Mouse (Mus musculus) MEL-GATA-1-ER (cell line): ENCODE measurements around the gene Prr22.

ENCODE experiments used
- DNase-seq: peaks from one replicate; pipeline ENCODE4 v3.0.0-alpha.2; 2012; ENCODE audit warnings: low read depth; ENCODE audit errors: extremely low read depth

The Prr22 gene

GRCm38 (mm10) chr17:56761077-56761476 lies 9.0 kb upstream of the Prr22 start:
- DNase-seq = no peak

DNA sequence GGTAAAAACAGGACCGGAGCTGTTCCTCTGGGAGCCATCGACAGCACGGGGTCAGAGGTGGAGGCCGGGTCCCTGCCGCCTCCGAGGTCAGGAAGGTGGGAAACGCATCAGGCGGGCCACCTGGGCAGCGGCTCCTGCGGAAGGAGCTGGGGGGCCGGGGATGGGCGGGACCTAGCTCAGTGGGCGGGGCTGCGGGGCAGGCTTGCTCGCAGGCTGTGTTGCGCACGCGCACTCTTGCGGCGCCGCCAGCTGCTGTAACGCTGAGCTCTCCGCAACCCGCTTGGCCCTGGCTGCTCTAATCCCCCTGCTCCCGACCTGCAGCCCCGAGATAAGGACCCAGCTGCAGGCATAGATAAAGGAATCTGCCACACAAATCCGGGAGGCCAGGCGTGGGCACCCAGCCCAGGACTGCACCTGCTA lies 8.0 kb upstream of the Prr22 start:
- peak; percentile 85 for DNase-seq

- DNase-seq = peak; percentile 95
These were observed 7.0 kb upstream of the Prr22 start for GRCm38 (mm10) chr17:56762769-56763731.

- no peak for DNase-seq
These were observed 6.3 kb upstream of the Prr22 start for GRCm38 (mm10) chr17:56763741-56764250.

GRCm38 (mm10) chr17:56764474-56765354 lies 5.3 kb upstream of the Prr22 start, which contains the start of gene Dus3l:
Gene Dus3l, plus strand, starts transcription at chr17:56764757.
- DNase-seq = peak; percentile 85

DNA sequence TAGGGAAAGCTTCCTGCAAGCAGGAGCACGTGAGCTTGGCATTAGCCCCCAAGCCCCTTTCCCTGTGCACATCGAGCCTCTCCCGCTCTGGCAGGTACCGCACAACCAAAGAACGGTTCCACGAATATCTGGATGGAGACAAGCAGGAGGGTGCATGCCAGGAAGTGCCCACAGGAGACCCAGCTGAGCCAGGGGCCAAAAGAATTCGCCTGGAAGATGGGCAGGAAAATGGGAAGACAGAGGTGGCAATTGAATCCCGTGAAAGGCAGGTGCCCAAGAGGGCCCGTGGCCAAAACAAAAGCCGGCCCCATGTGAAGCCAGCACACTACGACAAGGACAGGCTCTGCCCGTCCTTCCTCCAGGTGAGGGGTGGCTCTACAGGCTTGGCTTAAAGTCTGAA lies 4.6 kb upstream of the Prr22 start:
- DNase-seq = no peak

- no peak for DNase-seq
These were observed 3.2 kb upstream of the Prr22 start for GRCm38 (mm10) chr17:56766631-56767405.

GRCm38 (mm10) chr17:56767531-56768135 lies 2.4 kb upstream of the Prr22 start:
- no peak for DNase-seq

- DNase-seq = no peak
These were observed 1.1 kb upstream of the Prr22 start for GRCm38 (mm10) chr17:56768941-56769340.

DNA sequence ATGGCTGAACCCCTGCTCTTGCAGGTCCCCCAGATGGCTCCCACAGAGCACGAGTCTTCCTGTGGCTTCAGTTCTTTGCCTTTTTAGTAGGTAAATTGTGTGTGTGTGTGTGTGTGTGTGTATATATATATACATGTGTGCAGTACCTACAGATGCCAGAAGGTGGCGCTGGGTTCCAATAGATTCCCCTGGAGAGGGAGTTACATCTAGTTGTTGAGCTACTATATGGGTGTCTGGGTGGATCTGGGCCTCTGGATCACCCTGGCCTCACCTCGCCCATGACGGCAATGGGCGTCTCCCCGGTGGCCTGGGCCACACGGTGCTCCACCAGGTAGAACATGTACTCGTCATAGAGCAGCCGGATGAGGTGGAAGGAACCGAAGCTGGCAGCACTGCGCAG lies 7.5 kb downstream of the Prr22 start:
- DNase-seq = no peak

- DNase-seq = no peak
These were observed 8.8 kb downstream of the Prr22 start for GRCm38 (mm10) chr17:56778779-56779362.

GRCm38 (mm10) chr17:56780291-56780978 lies 10.4 kb downstream of the Prr22 start:
- no peak for DNase-seq

DNA sequence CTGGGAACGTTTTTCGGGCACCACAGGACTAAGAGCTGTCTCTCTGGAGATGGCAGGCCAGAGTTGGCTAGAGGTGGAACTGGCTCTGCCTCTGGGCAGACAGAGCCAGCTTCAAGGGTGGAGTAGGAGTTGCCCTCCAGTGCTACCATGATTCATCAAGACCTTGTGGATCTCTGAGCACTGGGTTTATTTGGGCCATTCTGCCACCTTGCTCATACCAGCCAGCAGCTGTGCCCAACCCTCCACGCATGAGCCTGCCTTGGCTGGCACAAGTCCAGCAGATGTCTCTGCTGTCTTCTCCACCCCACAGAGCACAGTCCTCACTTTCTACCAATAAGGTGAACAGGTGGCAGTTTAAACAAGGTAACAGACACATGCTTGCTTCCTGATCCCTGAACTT lies 18.8 kb downstream of the Prr22 start:
- no peak for DNase-seq

GRCm38 (mm10) chr17:56789286-56789685 lies 19.2 kb downstream of the Prr22 start:
- no peak for DNase-seq

DNA sequence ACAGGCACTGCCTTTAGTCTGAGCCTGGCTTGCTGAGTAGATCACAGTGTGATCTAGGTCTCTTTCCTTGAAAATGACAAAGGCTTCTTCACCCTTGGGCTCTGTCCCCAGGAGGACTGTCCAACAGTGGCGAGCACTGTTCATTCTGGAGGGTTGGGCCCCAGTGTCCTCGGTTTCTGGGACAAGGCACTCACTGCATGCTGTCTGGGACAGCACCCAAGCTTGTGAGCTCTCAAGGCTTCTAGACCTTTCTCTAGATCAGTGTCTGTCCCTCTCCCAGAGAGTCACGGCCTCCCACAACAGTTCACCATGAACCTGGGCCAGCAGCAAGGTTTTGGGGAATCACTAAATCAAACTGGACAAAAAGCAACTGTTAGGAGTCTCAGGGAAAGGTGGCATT lies 22.5 kb downstream of the Prr22 start:
- DNase-seq = no peak

DNA sequence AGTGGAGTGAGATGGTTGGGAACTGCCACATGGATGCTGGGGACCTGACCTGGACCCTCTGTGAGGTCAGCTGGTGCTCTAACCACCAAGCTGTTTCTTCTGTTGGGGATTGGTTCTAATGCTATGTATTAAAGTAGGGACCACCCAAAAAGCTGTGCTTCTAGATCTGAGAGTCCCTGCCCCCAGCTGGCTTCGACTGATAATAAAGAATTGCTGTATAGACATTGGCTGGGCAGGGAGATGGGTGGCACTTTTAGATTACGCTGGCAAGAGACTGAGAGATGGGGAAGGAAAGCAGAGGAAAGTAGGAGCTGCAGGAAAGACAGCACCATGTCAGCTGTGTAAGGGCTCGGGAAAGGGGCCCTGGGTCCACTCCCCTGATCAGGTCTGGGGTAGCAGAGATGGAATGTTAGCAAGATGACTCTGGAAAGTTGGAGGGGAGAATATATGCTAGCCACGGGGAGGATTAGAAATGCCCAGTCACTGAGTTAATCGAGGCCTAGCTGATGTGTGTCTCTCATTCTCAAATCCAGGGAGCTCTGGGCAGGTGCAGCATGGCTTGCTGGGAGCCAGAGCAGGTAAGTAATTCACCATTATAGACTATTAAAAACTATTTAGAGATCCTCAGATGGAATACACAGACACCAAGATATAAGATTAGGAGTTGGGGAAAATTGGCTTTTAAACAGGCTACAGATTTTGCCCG lies 23.7 kb downstream of the Prr22 start:
- no peak for DNase-seq

DNA sequence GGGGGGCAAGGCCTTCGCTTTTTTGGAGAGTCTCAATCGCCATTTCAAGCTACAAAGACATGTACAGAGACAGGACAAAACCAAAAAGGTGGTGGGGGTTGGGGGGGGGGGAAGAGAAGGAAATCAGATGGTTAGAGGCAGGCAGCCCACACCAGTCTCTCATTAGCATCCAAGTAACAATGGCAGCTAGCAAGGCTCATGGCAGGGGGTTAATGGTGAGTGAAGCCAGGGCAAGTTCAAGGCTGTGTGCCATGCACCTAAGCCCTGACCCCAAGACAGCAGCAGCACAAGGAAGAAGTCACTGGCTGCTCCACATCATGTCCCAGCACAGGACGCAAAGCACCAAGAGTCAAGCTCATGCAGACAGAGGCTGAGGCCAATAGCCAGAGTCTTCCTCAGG lies 29.2 kb downstream of the Prr22 start:
- no peak for DNase-seq

GRCm38 (mm10) chr17:56802065-56802464 lies 32.0 kb downstream of the Prr22 start:
- DNase-seq = no peak

GRCm38 (mm10) chr17:56804952-56805351 lies 34.9 kb downstream of the Prr22 start:
- DNase-seq = no peak
